Mouse (Mus musculus) gastrocnemius, postnatal 25 days (tissue): ENCODE data around the gene Itpr1. TPM values are rescaled to one million over a fixed set of nuclear protein-coding genes. Genes with fewer than 3 reads are reported as not detected.

ENCODE experiments used
- DNase-seq: peaks from one replicate; pipeline ENCODE4 v3.0.0; 2022
- total RNA-seq, 2 experiments: library from RNA; stranded (reverse); gene quantifications; 1 replicate in 1 of 2; 2 replicates in 1 of 2; pipeline ENCODE4 v1.2.3; 2021

The Itpr1 gene
- total RNA-seq, 2 experiments from 2014 or later = 12.3 to 12.5 TPM

DNA sequence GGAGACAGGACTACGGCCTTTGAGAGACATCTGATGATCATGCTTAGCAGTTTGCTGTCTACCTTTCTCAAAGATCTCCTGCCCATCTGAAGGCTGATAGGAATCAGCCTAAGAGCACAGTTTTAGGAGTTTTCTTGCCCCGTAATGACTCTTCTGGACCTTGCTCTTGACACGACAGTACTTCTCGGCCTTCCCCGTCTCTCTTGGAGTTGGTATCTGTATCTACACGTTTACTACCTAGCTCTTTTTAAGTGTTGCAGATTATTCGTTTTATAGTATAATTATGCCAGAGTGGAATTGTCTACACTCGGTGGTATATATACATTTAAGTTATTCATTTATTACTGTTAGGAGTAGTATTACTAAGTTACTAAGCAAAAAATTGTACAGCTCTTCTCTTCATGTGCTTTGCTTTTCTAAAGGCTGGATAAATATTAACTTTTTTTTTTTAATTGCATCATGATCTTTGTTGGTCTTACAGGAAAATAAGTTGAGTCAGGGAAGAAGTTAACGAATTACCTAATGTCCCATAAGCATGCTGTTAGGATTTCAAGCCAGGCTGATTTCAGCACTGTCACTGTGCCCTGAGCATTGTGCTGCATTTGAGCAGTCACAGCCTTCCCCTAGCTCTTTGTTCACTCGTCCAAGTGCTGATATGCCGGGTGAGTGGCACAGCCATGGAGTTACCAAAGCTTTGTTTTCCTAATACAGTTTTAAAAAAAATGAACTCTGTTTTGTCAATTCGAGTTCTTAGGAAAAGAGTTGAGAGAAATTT is 64.9 kb downstream of the Itpr1 start:
- no peak for DNase-seq

DNA sequence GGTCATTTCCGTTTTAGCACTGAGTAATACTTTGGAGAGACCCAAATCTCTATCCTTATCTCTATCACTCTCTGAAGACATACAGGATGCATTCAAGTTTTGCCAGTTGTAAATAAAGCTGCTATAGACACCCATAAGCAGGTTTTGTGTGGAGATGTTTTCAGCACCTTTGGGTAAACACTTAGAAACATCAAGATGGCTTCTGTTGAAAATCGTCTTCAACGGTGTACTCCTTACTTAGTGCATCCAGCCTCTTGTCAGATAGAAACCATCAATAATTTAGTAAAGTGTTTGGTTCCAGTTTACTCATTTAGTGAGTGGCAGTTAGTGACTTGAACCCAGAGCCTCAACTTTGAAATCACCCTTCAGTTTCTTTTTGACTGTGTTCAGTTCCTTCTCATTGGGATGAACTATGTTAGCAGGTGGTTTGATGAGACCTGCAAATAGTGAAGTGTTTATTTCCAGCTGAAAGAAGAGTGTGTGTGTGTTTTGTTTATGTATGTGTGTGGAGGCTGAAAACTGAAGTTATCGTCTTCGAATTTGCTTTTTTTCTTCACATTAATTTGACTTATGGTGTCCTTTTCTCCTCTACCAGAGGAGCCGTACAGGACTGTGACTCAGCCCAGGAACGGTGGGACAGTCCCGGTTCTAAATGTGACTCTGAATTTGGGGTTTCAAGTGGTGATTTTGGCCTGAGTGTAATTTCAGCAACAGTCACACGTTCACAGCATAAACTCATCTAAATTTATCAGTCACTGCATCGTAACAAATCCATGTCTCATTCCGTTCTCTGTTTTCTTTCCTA is 66.1 kb downstream of the Itpr1 start:
- no peak for DNase-seq

DNA sequence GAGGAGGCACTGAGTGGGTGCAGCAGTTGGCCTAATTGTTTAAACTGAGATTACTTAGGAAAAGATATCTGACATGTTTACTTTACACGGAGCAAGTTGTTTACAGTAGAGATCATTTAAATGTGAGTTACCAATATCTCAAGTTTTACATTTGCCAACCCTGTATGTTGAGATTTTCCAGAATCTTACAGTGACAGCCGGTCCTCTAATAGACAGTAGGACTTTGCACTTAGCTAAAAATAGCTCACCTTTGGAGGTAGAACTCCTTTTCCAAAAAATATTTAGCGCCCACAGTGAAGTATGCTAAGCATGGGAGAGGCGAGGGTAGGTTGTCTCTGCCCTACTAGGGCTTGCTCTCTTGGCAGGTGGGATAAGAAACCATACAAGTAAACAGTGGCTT is 69.2 kb downstream of the Itpr1 start:
- DNase-seq = no peak

DNA sequence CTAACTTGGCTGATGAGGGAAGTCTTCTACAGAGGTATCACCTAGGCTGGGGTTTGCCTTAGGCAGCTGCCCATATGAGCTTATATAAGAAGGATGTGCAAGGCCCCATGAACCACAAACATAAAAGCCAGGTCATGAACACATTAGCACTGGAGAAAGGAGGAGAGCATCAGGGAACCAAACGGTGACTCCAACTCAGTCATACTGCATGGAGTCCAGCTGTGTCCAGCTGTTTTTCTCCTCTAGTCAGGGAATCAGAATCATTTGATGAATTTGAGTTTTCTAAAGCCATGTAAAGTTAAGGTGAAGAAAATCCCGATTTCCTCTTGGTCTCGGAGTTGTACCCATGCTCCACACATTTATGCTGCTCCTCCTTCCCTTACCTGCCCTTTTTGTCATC is 69.7 kb downstream of the Itpr1 start:
- no peak for DNase-seq

DNA sequence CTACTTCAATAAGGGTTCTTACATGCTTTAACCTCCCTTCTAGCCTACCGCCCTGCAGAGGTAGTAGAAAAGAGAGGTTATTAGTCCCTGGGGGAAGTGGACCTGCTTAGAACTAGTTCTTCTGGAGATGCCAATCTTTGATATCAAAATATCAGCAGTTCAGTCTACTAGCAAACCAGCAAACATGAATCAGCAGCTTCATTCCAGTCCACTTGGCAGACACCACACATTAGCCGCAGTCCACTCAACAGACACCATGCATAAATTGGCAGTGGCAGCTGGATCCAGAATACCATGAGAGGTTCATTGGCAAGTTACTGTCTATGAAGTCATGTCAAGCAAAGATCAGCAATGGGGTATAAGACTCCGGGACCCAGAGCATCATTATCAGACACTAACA is 71.8 kb downstream of the Itpr1 start:
- no peak for DNase-seq

DNA sequence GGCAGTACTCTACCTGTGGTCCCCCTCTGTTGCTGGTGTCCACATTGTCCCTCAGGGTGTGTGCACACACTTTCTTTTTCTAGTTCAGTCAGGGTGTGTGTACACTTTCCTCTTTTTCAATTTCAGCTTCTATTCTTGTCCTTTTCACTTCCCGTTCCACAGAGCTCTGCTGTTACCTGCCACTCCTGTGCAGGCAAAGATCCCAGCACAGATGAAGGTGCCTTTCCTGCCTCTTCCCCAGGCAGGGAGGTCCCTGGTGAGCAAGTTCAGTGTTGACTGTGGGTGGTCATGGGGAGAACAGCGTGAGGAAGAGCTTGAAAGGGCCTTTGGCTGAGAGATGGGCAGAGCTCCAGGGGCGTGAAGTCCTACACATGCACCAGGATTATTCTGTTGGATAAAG is 76.1 kb downstream of the Itpr1 start:
- DNase-seq = no peak

DNA sequence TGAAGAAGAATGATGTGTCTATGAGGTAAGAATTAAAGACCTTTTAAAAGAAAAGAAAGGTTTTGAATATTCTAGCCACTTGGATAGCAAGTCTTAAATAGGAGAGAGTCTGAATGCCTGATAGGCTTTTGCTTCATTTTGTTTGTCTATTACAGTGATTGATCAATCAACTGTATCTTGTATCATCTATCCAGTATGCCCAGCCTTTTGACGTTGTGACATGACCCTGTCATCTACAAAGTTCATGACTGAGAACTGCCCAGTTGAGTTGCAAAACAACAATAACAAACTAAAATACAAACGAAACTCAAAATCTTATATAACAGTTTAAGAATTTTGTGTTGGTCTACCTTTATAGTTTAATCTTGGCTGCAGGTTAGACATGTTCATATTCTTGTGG is 78.1 kb downstream of the Itpr1 start:
- DNase-seq = no peak

DNA sequence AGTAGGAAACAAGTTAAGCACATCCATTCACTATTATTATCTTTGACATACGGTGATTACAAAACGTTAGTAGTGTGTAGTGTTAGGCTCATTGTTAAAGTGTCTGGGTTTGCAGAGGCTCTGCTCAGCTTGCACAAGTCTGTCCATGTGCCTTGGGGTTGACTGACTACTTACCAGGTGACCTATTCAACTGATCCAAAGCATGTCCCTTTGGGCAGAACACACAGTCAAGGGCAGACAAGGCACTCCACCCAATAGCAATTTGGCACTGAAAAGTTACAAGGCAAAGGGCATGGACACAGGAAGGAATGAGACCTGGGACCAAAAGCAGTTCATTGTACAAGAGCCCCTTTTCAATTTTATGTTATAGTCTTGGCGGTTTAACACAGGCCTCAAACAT is 78.7 kb downstream of the Itpr1 start:
- DNase-seq = no peak

DNA sequence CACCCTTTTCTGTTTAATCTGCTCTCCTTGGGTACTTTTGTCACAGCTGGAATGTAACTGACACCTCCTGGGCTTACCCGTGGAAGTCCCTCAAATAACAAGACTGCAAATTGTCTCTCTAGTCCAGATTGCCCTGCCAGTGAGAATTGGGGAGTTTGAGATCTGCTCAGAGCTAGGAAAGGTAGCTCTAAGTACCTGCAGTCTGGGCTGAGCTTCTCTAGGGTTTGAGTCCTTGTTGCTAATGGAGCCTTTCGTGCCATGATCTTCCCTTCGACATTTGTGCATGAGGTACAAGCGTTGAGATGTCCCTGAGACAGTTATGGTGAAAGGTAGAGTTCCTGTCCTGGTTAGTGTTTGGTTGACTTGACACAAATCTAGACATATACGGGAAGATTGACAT is 89.0 kb downstream of the Itpr1 start:
- DNase-seq = no peak

DNA sequence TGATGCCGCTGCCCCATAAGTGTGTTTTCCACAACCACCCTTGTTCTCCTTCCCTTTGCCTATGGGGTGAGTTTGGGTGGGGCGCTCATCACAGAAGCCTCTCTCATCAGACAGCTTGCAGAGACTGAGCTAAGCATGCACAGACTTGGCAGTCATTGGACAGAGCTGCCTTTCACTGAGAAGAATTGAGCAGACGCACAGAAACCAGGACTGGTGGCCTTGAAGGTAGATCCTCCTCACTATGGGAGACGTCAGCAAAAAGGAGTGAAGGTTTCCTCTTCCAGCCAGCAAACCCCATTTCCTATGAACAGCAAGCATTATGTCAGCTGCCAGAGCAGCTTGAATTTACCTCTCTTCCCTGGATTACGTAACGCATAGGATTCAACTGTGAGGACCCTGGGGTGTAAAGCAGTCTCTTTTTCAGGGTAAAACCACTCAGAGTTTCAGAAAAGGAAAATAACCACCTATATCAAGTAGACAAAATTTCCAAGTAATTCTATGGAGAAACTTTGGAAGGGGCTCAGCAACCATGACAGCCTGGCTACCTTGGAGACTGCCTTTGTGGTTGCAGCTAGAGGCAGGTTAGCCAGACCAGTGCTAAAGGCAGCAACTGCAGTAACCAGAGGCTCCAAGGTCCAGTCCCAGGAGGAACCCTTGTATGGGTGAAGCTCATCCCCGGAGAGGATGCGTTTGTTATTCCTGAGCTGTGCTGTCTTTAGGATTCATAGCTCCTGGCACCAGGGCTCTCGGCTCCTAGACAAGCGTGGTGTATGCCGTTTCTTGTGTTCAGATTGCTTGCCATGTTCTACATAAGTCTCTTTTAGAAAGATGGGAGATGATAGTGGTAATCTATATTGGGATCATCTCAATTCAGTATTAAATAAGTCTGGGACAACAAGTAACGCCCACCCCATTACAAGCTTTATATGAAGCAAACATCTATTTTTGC is 91.0 kb downstream of the Itpr1 start:
- no peak for DNase-seq

DNA sequence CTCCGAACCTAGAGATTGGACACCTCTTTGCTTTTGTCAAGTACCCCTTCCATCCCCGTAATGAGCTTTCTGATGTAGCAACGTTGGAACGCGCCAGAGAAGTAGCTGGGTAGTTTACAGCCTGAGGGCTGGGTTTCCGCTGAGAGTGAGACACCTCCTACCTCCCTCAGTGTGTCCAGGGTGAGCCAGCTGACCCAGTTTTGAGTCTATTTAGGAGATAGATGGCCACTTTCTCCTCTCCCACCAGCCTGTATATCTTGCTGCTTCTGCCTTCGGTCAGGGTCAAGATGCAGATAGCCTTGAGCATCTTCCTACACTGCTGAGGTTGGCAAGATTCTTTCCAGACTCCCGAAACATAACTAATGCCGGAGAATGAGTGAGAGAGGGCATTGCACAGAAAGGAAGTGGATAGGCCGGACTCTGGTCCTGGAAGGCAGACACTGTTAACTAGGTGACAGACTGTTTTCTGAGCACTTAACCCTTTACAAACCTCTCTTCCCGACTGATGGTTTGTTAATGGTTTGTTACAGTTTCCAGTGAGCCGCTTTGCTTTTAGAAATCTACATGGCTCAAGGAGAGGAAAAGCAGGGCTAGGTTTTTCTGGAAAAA is 92.4 kb downstream of the Itpr1 start:
- DNase-seq = no peak

DNA sequence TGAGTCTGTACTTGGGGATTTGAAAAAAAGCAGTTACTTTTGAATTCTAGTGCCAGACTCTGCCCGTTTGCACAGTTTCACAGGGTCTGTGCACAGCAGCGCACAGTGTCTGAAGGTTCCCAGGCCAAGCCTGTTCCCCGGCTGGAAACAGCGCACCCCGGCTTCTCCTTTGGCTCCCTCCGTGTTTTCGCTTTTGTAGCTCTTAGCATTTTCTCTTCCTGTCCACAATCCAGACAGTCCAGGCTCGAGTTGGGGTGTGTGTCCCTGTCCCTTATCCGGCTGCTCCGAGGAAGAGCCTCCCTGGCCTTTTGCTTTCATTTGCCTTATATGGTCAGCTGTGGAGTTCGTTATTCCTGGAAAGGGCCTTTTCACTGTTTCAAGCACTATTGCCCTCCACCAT is 93.3 kb downstream of the Itpr1 start:
- DNase-seq = peak; percentile 28

DNA sequence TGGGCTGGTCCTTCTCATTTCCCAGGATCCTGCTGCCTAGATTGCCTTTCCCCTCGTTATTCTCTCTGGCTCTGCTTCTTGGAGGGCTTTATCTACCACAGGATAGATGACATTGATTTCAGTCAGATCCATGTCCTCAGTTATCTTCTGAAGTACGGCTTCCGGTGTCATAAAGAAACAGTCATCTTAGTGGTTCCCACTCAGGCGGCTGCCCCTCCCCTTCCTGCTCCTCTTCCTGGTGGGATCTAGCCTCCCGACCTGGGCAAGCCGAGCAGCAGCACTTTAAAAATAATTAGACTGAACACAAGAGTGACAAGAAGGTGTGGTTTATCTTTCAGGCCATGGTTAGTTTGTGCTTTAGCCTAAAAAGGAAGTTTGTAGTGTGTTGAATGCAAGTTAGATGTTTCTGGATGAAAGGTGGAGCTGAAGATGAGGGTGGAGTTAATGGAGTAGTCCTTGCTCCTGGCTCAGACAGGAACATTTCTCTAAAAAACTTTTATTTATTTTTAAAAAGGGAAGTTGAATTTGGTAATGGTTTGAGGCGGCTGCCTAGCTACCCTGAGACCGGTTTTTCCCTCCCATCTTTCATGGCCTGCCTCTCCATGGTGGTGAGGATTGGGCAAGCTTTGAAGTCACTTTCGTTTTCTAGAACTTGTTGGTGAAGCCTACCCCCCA is 94.2 kb downstream of the Itpr1 start:
- no peak for DNase-seq

DNA sequence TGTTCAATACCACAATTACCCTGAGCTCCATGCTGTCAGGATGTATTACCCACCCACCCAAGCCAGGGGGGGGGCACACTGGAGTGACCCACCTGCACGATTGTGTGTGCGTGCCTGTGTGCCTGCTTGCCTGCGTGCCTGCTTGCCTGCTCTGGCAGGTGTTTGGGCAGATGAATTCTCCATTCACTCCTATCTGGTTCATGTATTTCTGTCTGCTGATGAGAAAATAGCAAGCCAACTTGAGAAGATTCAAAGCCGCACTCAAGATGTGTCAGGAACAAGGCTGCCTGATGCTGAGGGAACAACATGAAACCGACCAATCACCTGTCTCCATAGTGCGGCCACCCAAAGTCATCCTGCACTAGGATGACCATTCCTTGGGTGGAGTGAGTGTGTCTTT is 94.9 kb downstream of the Itpr1 start:
- DNase-seq = no peak

DNA sequence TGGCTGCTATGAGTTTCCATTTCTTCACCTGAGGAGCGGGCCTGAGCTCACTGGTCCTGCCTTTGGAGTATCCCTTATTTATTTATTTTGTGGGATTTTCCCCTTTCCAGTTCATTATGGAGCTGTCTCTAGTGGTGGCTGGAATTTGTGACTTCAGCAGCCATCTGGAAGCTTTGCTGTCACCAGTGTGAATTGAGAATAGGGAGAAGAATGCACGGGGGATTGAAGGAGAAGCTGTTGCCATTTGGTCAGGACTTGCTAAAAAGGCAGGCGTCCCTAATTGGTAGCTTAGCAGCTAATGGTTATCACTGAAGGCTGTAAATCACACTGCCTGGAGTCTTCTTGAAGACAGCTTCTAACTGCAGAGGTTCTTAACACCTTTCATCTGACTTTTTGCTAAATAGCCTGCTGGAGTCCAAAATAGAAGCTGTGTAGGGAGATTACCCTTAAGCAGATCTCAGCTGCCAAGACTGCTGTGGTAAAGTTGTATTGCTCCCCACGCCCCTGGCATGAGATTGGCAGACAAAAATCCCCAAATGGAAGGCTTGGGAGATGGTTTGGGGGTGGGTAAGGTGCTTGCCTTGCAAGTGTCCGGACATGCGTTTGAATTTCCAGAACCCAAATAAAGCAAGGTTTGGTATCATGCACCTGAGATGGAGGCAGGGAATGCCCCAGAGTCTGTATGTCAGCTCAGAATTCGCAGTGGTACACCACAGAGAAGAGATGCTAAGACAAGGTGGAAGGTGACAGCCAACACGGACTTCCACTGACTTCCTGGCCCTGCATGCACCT is 96.7 kb downstream of the Itpr1 start:
- no peak for DNase-seq

DNA sequence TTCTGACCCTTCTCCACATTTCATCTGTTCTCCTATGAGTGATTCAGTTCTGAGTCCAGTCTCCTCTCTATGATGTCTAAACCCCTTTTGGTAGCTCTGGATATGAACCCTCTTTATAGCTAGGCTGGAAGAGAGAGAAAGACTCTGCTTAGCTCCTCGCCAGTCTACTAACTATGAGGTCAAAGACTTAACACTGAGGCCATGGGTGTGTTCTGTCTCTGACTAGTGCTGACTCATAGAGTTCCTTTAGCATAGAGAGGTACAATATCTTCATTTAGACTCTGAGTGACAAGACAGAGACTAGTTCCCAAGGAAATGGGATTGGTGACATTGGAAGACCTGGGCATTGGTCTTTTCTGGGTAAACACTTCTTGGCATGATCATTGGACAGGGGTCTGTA is 100.2 kb downstream of the Itpr1 start:
- DNase-seq = no peak

DNA sequence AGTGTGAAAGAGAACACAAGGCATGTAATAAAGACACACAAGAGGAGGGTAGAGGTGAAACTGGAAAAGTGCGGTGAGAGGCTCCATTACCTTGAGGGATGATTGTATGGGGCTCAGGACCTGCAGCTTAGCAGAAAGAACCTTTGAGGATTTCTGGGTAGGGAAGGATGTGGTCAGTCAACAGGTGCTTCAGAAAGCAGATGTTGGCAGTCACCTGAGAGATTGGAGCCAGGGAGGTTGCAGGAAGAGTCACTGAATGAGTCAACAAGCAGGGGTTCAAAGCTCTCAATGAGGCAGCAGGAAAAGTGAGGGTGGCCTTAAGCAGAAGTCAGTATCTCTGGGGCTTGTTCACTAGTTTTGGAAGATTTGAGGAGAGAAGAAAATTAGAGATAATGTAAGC is 101.1 kb downstream of the Itpr1 start:
- no peak for DNase-seq

DNA sequence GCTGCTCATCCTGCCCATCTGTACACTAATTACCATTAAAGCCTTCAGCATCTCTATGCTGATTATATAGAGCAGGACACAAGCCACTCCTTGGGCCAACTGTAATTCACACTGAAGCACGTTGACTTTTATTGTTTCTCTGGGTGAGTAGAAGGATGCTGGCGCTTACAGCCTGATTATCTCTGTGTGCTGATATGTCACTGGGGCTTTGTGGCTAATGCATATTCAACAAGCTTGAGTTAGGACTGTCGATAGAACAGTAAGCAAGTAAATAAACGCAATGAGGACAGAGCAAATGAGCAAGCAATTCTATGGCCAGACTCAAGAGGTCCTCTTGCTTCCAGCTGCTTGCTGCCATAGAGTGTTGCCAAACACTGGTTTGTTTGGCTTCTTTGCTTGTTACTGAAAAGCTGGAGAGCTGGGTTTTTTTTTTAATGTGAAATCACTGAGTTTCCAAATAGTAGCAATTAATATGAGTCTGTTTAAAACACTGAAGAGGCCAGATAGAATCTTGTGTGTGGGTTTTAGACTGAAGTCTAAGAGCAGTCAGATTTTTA is 103.5 kb downstream of the Itpr1 start:
- no peak for DNase-seq

DNA sequence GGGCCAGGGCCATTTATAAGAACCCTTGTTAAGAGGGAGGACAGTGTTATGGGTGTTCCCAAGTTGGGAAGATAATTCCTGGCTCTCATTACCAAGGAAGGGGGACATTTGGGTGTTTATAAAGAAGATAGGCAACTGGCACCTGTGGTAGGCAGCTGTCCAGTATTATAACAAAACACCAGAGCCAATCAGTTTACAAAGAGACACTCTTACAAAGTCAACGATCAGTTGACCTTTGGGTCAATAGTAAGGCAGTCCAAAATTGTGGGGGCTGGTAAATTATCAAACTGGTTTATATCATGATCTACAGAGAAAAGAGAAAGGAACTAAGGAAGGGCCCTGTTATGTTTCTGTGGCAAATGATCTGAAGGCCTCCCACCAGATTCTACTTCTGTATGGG is 104.1 kb downstream of the Itpr1 start:
- no peak for DNase-seq

DNA sequence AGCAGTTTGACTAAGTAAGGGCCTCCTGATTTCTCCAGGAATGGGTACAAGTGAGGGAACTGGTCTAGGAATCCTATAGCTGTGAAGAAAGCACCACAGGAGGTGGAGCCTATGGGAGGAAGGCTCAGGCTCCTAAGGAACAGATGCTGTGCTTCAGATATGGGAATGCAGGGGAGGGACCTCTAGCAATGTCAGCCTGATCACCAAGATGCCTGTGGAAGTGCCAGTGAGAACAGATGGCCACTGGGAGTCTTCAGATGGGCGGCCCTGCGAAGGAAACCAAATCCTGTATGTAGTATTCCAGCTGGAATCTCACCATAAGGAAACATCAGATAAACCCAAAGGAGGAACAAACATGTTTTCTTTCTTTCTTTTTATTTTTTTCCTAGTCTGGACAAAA is 108.8 kb downstream of the Itpr1 start:
- DNase-seq = no peak
